Mouse (Mus musculus): ENCODE measurements around the gene Gm21992.

GRCm38 (mm10) chr19:4810309-4810708 is 1.1 kb downstream of the Gm21992 start:
- no peak for TF ChIP-seq CTCF (IDR thresholded peaks at IDR 0.05; ENCODE audit: insufficient read depth, low read depth, low read length)
- TF ChIP-seq POLR2A (IDR thresholded peaks at IDR 0.05; ENCODE audit: insufficient read depth, low read depth, low read length), result no peak

All from olfactory bulb, adult 2 months (tissue).